Mouse (Mus musculus) myocyte (in vitro differentiated cells): ENCODE measurements around the gene Yars.

Experiments
- E2F4 ChIP-seq: IDR thresholded peaks from one replicate; pipeline ENCODE4 v1.6.1; 2011; ENCODE audit warnings: mild to moderate bottlenecking, control low read depth, moderate library complexity; ENCODE audit not compliant: insufficient read depth
- POLR2A ChIP-seq: IDR thresholded peaks from one replicate; pipeline ENCODE4 v1.6.1; 2011; ENCODE audit warnings: low read depth, mild to moderate bottlenecking, control low read depth, moderate library complexity; ENCODE audit not compliant: insufficient read length
- USF1 ChIP-seq: IDR thresholded peaks from one replicate; pipeline ENCODE4 v1.6.1; 2011; ENCODE audit warnings: low read depth, mild to moderate bottlenecking, control low read depth, moderate library complexity

DNA sequence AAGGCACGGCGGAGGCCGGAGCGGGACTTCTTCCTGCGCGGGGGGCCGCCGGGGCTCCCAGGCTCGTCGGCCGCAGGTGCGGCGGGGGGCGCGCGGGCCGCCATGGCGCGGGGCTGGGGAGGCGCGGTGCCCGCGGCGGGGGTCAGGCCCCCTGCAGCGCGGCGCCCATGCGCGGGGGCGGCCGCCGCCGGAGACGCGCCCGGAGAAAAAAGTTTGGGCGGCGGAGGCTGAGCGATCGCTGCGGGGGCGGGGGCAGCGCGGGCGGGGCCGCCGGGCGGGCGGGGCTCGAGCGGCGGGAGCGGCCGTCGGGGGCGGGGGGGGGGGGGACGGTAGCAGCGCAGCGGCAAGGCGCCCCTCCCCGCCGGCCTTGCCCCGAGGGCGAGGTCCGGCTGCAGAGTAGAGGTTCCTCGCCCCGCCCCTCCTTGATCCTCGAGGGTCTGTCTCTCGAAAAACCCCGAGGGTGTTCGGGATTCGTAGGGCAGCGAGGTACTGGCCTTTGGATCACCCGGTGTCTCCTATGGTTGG is 58.7 kb downstream of the Yars start:
- TF ChIP-seq E2F4 = no peak
- TF ChIP-seq USF1 = no peak
- TF ChIP-seq POLR2A = peak; percentile 42
